Mouse (Mus musculus): ENCODE data around the gene Arhgap32.
A peak's percentile ranks its signal among the peaks of the same experiment; 100 is the strongest.
"Not testable (repeated sequence)": the region's sequence is repeated elsewhere in the genome, so short reads cannot be mapped to it uniquely, and the experiment has no call there.

Arhgap32 gene

GRCm38 (mm10) chr9:32137697-32138426 is 21.9 kb downstream of the Arhgap32 start:
- no peak for DNase-seq (ENCODE audit: low spot score in 2 of 2)

- DNase-seq (ENCODE audit: low spot score in 2 of 2) = no peak
These were observed 22.7 kb downstream of the Arhgap32 start for GRCm38 (mm10) chr9:32138616-32139015.

- DNase-seq (ENCODE audit: low spot score in 2 of 2) = no peak
These were observed 23.7 kb downstream of the Arhgap32 start for GRCm38 (mm10) chr9:32139641-32140040.

- DNase-seq (ENCODE audit: low spot score in 2 of 2) = no peak
These were observed 26.9 kb downstream of the Arhgap32 start for GRCm38 (mm10) chr9:32142834-32143233.

- no peak for DNase-seq (ENCODE audit: low spot score in 2 of 2)
These were observed 27.5 kb downstream of the Arhgap32 start for GRCm38 (mm10) chr9:32143451-32143850.

GRCm38 (mm10) chr9:32146257-32146996 is 30.5 kb downstream of the Arhgap32 start:
- DNase-seq (ENCODE audit: low spot score in 2 of 2) = no peak

GRCm38 (mm10) chr9:32149241-32149640 is 33.3 kb downstream of the Arhgap32 start:
- no peak for DNase-seq (ENCODE audit: low spot score in 2 of 2)

GRCm38 (mm10) chr9:32149836-32150642 is 34.1 kb downstream of the Arhgap32 start:
- no peak for DNase-seq (ENCODE audit: low spot score in 2 of 2)

GRCm38 (mm10) chr9:32154727-32155371 is 38.9 kb downstream of the Arhgap32 start:
- no peak for DNase-seq (ENCODE audit: low spot score in 2 of 2)

GRCm38 (mm10) chr9:32156706-32157105 is 40.8 kb downstream of the Arhgap32 start:
- DNase-seq (ENCODE audit: low spot score in 2 of 2) = no peak

GRCm38 (mm10) chr9:32157201-32157600 is 41.3 kb downstream of the Arhgap32 start:
- no peak for DNase-seq (ENCODE audit: low spot score in 2 of 2)

GRCm38 (mm10) chr9:32158837-32159543 is 43.1 kb downstream of the Arhgap32 start:
- peak in 1 of 2 experiments; percentile 63 for DNase-seq (ENCODE audit: low spot score in 2 of 2)

GRCm38 (mm10) chr9:32159724-32160123 is 43.8 kb downstream of the Arhgap32 start:
- no peak for DNase-seq (ENCODE audit: low spot score in 2 of 2)

GRCm38 (mm10) chr9:32162792-32163191 is 46.9 kb downstream of the Arhgap32 start:
- DNase-seq (ENCODE audit: low spot score in 2 of 2) = no peak

GRCm38 (mm10) chr9:32163820-32164219 is 47.9 kb downstream of the Arhgap32 start:
- DNase-seq (ENCODE audit: low spot score in 2 of 2) = not testable (repeated sequence)

GRCm38 (mm10) chr9:32168546-32169137 is 52.7 kb downstream of the Arhgap32 start:
- no peak for DNase-seq (ENCODE audit: low spot score in 2 of 2)

- DNase-seq (ENCODE audit: low spot score in 2 of 2) = no peak
These were observed 54.8 kb downstream of the Arhgap32 start for GRCm38 (mm10) chr9:32170713-32171112.

GRCm38 (mm10) chr9:32176612-32177011 is 60.7 kb downstream of the Arhgap32 start:
- DNase-seq (ENCODE audit: low spot score in 2 of 2) = no peak

- no peak for DNase-seq (ENCODE audit: low spot score in 2 of 2)
These were observed 65.2 kb downstream of the Arhgap32 start for GRCm38 (mm10) chr9:32181170-32181569.

GRCm38 (mm10) chr9:32186489-32186888 is 70.6 kb downstream of the Arhgap32 start:
- no peak for DNase-seq (ENCODE audit: low spot score in 2 of 2)
